Mouse (Mus musculus) gastrocnemius, adult 18-20 months (tissue): ENCODE measurements around the gene Ctsd. TPM values are rescaled to one million over a fixed set of nuclear protein-coding genes. Genes with fewer than 3 reads are reported as not detected.

Experiments used
- DNase-seq: peaks from one replicate; pipeline ENCODE4 v3.0.0; 2021; ENCODE audit warnings: low spot score
- total RNA-seq, 2 experiments: library from RNA; stranded (reverse); gene quantifications; 2 replicates each; pipeline ENCODE4 v1.2.3; 2021

Ctsd gene
- total RNA-seq, 2 experiments from 2014 or later = 445 to 450 TPM

DNA sequence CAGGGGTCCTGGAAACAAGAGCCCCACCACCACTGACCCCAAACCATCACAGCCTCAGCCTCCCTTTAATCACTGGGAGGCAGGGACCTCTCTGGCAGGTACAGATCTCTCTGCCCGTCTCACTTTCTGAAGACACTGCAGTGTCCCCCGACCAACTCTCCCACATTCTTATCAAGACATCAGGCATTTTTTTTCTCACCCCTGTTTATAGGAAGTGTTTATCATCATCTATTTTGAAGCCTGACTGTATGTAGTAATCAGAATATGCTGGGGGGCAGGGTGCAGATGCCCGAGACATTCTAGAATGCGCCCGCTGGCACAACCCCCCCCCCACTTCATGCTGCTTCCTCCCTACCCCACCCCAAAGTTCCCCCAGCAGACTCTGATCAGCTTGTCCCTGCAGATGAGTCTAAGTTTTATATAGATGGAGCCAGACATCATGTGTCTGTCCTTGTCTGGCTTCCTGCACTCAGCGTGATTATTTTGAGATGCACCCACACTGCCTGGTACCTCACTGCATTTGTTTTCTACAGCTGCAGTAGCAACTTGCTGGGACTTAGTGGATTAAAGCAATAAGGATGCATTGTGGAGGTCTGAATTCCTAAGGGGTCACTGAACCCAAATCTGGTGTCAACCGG is 12.4 kb upstream of the Ctsd start:
- DNase-seq = no peak

DNA sequence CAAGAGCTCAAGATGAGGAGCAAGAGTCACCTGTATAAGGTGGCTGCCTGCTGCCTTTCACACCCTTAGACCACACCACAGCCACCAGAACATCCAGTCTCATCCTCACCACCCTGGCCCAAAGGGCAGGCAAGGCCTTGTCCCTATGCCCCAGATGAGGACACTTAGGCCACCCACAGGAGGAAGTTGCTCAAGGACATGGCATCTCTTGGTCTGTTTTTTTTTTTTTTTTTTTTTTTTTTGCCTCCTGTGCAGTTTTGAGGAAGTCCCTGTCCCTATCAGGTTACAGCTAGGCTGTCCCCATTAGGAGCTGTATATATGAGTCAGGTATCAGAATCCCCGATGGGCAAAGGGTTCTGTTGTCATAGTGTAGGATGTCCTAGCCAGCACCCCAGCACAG is 11.4 kb upstream of the Ctsd start:
- DNase-seq = no peak

DNA sequence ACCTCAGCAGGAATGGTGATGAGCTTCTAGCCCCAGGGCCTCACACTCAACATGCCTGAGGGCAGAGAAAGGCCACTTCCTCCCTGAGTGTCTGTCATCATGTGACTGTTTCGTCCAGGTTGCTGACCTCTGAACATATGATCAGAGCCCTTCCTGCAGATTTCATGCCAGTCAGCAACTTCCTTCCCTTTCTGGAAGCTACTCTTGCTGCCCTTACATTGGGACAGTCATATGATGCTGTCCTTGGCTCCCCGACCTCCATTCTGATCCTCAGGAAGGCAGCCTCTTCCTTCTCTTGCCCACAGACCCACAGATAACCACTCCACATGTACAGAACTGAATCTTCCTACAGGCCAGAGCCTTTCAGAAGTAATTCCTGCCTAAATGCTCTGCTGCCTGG is 10.2 kb upstream of the Ctsd start:
- no peak for DNase-seq

DNA sequence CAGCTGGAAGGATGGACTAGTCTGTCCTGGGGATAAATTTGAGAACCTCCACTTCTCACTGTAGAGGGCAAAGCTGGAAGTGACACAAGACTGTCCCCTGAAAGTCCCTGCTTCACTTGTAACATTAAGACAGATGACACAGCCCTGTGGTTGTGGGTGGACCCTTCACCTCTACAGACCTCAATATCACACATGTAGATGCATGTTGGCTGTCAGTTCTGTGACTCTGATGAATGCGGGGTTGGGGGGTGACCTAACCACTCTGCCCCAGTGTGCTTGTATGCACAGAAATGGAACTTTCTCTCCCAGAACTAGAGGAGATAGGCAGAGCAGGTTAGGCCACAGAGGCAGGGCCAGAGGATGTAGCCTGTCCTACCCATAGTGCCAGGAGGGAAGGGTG is 8.8 kb upstream of the Ctsd start:
- no peak for DNase-seq

DNA sequence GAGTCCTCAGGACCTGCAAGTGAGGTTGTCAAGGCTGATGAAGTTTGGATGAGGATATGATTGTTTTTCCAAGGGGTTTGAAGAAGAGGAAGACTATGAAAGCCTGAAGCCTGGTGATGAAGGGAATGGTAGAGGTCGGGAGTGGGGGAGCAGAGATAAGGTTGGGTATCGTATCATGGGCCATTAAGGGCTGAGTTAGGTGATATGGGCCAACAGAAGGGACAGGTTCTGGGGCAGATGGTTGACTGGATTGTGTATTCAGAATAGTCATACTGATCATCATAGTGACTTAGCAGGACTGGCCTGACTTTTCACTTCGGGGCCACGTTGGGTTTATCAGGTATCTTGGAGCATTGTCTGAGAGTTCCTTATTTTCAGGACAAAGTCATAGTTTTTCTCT is 7.6 kb upstream of the Ctsd start:
- DNase-seq = no peak

DNA sequence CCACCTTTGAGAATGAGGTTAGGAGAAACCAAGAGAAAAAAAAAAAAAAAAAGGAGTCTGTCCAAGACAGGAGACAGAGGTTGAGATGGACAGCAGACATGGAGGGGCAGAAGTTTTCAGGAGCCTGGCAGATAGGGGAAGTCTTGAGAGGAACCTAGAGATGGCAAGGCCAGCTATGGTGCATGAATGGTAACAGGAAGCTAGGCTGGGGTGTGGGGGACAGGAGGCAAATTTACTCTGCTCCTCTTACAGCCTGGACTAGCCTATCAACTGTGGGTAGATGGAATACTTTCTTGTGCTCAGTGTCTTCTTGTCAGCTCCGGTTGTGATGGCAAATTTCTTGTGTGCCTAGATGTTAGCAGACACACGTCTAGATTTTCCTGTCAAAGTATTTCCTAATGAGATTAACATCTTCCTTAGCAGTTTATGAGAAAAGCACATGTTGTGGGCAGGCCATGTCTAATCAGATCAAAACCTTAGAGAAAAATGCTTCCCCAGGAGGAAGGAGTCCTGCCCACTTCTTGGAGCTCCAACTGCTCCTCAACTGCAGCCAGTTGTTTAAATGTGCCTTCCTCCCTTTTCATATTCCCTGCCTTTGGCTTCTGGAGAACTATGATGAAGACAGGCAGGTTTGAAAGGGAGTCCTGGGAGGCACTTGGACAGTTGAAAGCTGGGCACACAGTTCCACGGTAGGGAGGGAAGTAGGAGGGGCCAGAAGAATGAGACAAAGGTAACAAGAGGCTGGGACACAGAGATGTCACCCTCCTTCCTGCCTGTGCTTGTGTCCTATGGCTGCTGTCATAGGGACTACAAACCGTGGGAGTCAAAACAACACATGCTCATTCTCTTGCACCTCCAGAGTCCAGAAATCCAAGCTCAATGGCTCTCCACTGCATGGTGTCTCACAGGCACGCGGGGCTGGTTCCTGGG is 6.7 kb upstream of the Ctsd start:
- DNase-seq = no peak

DNA sequence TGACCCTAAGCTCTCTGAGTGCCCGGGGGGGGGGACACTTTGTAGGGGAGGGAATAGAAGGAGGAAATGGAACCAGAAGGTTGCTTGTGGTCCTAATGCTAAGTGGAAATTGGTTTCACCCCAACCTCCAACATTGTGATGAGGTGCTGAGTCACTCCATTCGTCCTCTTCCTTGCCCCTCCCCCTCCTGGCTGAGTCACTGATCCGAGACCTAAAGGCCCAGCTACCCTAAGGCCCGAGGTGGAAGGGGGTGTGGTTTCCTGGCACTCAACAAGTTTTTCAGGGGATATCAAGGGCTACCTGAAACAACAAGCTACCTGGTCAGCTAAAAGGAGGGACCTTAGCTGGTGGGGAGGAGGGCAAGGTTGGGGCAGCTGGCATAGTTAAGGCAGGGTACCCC is 5.4 kb upstream of the Ctsd start:
- no peak for DNase-seq

DNA sequence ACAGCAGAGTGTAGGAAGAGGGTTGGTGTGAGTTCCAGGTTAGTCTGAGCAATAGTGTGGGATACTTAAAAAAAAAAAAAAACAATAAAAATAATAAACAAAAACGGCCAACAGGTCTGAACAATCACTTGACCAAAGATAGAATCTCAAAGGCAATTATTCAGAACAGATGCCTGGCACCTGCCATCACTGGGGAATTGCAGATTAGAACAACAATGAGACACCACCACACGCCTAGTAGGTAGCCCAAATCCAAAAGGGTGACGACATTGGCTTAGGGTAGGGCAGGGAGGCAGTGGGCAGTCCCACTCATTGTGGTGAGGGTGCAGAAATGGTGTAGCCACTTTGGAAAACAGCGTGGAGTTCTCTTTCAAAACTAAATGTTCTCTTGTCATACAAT is 3.8 kb upstream of the Ctsd start:
- DNase-seq = no peak

DNA sequence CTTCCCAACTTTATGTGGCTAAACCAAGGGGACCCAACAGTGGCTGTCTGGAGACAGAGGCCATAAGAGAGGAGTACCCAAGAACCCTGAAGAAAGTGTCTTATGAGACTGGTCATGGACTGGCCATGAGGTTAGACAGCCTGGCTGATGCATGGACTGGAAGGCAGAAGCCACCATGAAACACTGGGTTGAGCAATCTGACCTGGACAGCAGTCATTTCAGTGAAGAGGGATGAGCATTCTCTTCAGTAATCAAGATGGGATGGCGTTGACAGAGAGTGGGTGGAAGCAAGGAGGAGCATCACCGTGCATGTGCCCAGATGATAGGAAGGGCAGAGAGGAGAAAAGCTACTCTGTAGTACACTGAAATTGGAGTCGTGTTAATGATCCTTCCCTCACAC is 3.3 kb upstream of the Ctsd start:
- no peak for DNase-seq

DNA sequence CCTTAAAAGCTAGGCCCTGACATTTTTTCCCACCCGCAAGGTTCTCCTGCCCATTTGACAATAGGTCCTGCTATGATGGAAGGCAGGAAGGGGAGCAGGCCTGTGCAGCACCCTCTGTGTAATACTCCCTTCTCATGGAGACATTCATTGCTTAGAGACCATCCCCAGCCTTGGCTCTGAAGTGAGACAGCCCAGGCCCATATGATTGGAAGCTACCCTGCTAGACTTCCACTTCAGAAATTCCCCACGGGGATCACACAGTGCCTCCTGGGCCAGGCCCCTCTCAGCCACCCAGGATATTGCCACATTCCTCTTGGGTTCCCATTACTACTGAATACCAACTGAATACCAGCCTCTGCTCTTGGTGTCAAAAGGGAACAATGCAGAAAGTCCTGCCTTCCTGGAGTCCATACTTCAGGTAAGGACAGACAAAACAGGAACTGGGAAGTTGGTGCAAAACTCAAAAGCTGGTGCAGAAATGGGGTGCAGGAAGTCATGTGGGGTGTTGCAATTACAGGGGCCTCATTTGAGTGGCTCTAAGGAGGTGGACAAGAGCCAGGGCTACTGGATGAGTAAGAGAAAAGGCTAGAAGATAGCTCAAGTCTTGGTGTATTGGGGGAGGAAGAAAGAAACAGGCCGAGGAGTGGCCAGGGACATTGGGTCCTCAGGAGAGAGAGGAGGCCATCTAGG is 2.3 kb upstream of the Ctsd start:
- DNase-seq = no peak

DNA sequence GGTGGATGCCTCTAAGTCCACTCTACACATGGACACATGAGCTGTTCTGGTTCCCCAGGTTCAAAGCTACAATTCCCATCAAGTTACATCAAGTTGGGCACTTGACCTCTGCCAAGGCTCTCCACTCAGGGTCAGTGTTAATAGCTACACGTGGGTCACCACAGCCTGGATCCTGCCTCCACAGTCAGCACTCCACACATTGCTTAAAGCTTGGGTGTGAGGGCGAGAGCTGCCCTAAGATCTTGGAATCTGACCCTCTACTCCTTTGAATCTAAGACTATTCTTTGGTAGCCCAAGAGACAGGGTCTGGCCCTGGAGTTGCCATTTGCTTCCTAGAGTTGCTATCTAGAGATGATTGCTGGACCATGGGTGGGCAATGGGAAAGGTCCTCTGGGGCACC is 902 bp upstream of the Ctsd start:
- DNase-seq = no peak

DNA sequence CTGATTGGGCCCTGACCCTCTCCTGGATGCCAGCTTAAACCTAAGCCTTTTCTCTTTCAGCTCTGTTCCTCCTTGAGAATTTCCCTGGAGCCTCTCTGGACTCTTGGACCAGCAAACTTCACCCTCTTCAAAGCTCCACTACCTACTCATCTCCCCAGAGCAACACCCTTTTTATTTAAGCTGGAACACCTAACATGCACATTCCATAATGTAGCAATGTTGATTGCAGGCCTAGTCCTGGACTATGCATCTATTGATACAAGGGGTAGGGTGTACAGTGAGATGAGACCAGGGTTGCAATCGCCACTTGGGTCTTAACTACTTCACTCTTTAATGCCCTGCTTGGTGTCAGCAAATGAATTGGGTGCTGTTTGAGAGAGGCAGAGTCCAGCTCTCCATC is 360 bp upstream of the Ctsd start:
- no peak for DNase-seq

DNA sequence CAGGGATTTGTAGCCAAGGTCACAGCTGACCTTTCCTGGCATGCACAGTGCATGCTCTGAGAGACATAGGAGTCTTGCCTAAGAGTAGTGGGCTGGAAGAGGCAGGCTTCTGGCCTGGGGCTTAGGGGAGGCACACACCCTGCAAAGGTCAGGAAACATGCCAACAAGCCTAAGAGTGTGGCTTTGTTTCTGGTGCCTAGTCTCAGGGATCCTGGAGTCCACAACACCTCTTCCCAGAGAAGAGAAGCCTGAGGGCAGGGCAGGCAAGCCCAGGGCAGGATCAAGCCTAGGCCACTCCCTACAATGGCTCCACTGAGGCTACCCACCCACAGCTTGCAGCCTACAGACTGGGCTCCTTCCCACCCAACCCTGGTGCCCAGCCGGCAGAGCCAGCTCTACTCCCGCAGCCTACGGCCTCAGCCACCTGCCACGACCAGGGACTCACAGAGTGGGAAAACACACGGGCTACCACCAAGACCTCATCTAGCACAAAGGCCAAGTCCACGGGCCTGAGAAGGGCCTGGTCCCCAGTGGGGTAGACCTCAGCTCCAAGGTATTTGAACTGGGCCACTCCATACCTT is 1.1 kb downstream of the Ctsd start:
- peak; percentile 48 for DNase-seq

DNA sequence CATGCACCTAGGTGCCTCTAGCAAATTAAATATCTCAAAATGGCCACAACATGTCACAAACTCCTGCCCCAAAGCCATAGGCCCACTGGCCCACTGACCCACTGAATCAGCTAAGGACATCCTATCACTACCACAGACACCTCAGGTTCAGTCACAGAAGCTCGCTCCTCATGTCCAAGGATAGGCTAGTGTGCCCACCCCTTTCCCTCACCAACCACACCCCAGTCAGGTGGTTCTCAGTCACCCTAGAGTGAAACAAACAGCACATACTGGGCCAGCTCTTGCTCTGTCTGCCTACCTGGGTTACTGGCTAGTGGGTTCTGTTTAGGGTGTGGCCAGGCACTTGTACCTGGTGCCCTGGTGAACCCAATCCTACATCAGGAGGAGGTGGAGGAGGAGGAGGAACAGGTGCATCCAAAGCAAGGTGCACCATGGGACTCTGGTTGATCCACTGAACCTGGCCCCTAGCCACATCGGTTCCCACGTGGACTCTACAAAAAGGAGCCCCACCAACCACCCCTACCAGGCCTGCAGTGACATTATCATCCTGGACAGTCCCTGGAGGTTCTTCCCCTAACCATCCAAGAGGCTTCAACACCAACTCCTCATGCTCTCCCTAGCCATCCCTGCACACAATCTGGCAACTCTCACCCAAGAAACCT is 2.0 kb downstream of the Ctsd start:
- DNase-seq = no peak

DNA sequence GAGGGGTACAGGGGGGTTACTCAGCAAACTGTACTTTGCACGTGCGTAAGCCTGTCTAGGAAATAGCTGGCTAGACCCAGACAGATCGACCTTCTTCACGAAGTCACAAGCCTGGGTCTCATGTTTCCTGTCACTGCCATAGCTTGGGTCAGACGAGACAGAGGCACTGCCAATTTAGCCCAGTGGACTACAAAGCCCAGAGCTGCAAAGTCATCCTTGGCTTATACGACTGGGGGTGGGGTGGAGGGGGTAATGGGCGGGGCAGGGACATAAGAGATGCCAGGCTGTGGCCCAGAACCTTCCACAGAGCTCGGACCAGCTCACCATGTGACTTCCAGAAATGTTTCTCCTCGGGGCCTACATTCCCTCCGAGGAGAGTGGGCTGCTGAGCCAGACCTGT is 3.5 kb downstream of the Ctsd start:
- DNase-seq = peak; percentile 77

DNA sequence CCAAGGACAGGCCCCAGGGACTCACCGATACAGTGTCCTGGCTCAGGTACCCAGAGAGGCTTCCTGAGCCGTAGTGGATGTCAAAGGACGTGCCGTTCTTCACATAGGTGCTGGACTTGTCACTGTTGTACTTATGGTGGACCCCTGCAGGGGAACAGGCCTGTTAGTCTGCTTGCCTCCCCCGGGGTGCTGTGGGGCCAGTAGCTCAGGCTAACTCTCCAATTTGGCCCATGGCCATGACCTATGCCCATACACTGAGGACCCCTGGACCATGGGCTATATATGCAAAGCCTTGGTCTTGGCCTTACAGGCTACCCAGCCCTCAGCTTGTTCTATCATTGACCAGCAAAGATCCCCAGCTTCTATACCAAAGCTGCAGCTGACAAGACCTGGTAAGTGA is 5.3 kb downstream of the Ctsd start, which contains the start of gene Gm49369:
Gm49369 (minus strand) TSS at position 101 of the 400 bp plus-strand sequence.
- no peak for DNase-seq

DNA sequence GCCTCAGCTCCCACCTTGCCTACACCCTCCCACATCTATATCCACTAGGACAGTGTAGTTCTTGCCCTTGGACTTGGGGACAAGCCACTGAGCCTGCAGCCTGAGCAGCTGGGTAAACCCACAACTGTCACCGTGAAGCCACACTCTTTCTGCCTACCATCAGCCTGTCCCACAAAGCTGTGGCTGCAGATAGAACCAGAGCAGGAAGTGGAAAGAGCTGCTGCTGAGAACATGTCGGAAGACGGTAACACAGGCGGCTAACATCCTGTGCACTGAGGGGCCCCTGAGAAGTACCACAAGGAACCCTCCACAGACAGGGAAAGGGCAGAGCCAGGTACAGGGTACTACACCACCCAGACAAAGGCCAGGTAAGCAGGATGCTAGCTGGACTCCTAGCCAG is 6.7 kb downstream of the Ctsd start:
- DNase-seq = no peak

DNA sequence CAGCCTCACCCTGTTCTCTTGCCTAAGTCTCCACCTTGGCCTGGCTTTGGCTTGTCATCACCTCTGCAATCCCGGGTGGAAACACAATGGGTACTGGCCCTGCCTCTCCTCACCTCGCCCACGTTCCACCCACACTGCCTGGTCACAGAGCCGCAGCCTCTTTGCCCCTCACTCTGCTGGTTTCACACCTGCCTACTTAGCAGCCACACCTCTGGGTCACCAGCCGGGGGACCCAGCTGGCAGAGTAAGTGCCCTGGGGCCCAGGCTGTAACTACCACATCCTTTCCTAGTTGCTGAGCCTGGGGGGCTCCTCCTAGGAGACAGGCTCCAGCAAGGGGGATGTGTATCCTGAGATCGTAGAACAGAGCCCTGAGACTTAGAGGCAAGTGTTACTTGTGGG is 8.7 kb downstream of the Ctsd start:
- no peak for DNase-seq

DNA sequence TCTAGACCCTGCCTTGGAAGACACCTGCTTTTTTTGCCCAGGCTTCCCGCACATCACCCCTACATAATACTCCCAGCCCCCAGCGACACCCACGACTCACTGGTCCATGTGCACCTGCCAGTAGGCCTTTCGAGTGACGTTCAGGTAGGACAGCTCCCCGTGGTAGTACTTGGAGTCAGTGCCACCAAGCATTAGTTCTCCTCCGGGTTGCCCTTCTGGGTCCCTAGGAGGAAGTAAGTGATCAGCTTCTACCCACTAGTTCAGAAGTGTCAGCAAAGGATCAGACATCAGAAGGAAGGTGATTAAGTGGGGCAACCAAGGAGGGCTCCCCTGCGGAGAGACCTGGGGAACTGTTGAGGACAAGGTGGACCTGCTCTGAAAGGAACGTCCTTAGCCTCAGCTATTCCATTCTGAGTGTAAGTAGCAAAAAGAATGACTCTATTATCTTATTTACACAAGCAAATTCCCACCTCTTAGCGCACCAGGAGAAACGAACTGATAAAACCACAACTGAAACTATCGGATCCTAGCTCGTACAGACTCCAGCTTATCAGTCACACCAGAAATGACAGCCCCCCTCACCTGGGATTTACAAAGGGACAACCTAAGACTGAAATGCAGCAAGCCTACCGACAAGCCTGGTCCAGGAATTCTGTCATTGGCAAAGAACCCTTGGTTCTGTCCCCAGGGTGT is 10.5 kb downstream of the Ctsd start:
- DNase-seq = no peak

DNA sequence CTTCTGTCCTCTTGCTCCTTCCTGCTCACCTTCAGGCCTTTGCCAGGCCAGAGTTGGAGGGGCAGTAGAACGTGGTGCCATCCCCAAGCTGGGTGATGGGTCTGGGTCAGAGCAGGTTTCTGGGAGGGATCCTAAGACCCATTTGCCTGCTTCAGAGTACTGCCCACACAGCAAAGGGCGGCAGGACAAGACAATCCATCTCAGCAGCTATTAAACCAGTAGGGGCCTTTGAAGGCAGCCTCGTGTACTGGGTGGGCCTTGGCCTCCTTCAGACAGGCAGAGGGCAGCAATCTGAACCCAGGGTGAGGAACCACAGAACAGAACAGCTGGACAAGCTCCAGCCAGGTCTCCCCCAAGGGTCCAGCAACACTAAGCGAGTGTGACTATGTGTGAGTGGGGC is 11.7 kb downstream of the Ctsd start:
- DNase-seq = no peak

DNA sequence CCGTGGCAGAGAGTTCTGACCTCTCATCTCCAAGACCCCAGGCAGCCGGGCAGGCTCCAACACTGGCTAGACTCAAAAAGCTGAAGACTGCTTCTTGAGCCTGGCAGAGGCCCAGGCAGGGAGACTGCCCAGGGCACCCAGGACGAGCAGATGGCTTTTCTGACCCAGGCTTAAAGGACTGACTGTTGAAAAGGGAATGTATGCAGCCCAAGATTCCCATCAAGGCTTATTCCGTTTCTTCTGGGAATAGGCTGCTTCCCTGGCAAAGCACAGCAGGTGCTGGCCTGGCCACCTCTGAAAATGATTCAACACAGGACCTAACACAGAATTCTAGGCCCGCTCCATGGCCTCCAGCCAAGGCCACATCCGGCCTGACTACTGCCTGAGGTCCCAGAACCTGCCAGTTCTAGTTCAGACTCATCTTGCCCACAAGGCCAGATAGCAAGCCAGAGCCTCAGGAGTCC is 12.5 kb downstream of the Ctsd start:
- peak; percentile 53 for DNase-seq
